Mouse (Mus musculus) right cerebral cortex, postnatal 25 days (tissue): ENCODE results near the gene Msl1.

ENCODE experiments used
- DNase-seq: peaks from one replicate; pipeline ENCODE4 v3.0.0; 2022

Msl1 gene

GRCm38 (mm10) chr11:98764746-98765145 lies 30.6 kb upstream of the Msl1 start:
- DNase-seq: no peak

GRCm38 (mm10) chr11:98765421-98766309 lies 29.7 kb upstream of the Msl1 start:
- no peak for DNase-seq

- DNase-seq: no peak
Observed at GRCm38 (mm10) chr11:98766346-98766745, 29.0 kb upstream of the Msl1 start.

- no peak for DNase-seq
Observed at GRCm38 (mm10) chr11:98766816-98767215, 28.5 kb upstream of the Msl1 start.

DNA sequence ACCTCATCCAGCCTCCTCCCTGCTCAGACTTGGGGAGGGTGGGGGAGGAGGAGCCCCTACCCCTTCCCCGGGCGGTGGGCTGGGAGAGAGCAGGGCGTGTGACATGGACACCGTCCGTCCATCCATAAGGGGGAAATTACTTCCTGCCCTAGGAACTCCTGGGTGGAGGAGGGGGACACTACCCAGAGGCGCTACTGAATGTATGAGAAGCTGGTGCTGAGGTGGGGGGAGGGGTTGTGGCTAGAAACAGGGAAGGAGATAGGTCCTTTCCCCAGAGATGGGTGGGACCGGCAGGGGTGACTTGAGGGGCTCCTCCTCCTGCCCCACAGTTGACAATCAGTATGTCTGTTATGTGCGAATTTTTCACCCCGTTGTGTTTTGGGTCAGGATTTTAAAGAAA lies 28.0 kb upstream of the Msl1 start:
- DNase-seq: no peak

DNA sequence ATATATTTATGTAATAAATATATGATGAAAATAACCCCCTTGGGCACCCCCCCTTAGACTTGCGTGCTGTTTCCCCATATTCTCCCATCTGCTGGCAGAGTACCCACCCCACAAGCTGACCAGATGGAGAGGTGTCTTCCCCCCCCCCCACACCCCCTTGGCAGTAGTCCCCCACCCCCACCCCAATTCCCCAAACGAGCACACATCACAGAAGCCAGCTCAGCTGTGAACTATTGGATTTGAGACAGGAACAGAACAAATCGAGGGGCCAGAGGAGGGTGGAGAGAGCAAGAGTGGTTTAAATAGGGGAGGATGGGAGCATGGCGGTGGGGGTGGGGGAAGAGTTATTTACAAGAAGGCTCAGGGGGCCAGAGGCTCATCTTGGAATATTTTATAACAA lies 27.6 kb upstream of the Msl1 start:
- DNase-seq: no peak

DNA sequence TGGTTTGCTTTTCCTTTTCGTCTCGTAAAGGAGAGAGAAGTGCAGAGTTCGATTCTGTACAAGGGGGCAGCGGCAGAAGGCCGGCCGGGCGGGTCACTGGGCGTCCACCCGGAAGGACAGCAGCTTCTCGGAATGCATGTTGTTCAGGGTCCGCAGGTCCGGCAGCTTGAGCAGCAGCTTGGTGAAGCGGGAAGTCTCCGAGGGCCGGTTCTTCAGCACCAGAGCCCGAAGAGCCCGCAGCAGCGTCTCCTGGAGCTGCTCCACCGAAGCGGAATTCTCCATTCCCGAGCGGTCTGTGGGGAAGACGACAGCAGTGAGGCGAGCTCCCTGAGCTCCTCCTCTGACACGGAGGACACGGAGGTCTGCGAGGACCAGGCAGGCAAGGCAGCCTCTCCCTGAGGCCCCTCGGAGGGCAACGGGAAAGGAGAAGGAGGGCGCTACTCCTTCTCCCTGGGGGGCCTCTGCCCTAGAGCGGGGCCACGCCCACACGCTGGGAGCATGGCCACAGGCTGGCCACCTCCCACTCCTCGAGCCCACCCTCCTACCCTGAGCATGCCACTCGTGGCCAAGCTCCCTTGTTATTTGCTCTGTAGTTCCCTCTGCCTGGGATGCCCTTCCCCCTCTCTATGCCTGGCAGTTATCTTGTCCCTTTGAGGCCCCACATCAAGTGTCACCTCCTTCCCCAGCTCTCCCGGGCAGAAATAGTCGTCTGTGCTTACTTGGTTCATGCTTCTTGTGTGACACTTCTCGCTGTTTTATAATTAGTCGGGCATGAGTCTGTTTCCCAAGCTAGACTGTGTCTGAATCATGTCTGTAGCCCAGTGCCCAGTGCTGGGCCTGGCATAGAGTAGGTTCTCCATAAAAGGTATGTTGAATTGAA lies 26.9 kb upstream of the Msl1 start:
- DNase-seq: no peak

DNA sequence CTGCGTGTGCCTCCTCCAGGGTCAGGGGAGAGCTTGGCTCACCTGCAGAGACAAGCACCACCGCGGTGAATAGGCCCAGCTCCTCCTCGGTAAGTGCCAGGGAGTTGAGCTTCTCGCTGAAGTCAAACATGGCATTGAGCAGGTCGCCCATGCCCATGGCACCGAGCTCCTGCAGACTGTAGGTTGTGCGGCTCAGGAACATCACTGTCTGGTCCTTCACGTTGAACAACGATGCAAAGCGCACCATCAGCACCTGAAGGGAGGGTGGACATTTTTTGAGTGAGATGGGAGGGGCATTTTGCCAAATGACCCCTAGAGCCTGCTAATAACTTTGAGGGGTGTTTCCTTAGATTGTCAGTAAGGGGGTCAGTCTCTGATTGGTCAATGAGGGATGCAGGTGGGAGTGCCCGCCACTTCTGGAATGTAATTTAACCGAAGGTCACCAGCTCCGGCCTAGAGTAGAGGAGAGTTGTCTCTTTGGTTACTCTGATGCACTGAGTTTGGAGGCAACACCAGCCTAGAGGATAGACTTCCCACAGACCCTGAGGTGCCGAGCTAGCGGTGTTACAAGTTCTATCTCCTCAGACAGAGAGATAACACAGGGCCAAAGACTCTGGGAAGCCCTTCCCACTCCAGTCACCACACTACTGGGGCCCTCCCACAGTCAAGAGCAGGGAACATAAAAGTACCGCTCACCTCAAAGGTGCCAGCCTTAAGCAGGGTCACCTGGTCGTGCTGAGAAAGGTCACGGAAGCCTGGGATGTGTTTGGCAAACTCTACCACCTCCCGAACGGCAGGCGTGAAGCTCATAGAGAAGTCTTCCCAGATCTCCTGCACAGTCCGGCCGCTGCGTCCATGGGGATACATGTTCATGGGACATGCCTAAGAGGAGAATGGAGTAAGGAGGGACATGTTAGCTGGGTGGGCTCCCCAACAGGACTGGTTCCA lies 26.0 kb upstream of the Msl1 start:
- DNase-seq: no peak

GRCm38 (mm10) chr11:98770096-98770975 lies 25.0 kb upstream of the Msl1 start:
- DNase-seq: peak; percentile 81

DNA sequence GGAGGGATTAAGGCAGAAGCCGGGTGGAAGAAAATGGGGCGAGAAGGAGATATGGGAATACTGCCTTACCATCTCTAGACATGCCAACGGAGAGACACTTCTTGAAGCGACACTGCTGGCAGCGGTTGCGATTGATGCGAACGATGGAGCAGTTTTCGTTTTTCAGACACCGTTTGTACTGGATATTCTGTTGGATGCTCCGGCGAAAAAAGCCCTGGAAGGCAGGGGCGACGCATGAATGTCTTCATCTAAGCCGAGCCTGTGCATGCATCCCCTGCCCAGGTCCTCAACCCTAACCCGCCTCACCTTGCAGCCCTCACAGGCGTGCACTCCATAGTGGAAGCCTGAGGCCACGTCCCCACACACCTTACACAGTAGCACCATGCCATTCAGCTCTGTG lies 24.2 kb upstream of the Msl1 start:
- DNase-seq: no peak

- DNase-seq: no peak
Observed at GRCm38 (mm10) chr11:98771844-98772525, 23.3 kb upstream of the Msl1 start.

- DNase-seq: peak; percentile 50
Observed at GRCm38 (mm10) chr11:98772667-98773171, 22.6 kb upstream of the Msl1 start.

- DNase-seq: peak; percentile 98
Observed at GRCm38 (mm10) chr11:98773635-98774295, 21.6 kb upstream of the Msl1 start.

GRCm38 (mm10) chr11:98774582-98775347 lies 20.6 kb upstream of the Msl1 start, which contains the start of gene Nr1d1:
Gene Nr1d1, minus strand, starts transcription at chr11:98775333.
- DNase-seq: no peak

- peak; percentile 100 for DNase-seq
Observed at GRCm38 (mm10) chr11:98775348-98776051, 19.8 kb upstream of the Msl1 start.

DNA sequence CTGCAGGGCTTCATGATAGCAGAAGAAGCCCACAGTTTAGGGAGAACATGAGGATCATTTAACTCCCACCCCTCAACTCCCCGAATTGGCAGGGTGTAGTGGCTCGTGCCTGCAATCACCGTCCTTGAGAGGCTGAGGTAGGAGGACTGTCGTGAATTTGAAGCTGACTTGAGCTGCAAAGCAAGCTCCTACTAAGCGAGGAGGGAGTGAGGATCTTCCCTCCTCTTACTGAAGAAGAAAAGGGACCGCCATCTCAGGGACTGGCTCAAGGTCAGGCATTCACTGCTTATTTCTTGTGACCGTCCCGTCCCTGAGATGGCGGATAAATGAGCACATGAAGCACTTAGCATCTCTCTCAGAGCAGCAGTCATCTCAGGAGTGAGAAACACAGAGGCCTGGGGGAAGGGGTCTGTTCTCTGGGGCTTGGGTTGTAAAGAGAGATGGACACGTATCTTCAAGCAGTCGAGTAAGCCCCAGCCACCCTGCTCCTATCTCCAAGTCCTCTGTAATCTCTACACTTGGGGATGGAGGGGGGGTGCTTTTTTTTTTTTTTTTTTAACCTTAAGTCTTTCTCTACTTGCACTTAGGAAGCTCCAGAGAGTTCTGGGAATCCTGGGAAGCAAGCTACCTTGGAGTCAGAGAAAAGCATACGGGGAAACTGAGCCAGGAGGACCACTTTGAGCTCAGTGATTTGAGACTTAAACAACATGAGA lies 19.1 kb upstream of the Msl1 start:
- no peak for DNase-seq

DNA sequence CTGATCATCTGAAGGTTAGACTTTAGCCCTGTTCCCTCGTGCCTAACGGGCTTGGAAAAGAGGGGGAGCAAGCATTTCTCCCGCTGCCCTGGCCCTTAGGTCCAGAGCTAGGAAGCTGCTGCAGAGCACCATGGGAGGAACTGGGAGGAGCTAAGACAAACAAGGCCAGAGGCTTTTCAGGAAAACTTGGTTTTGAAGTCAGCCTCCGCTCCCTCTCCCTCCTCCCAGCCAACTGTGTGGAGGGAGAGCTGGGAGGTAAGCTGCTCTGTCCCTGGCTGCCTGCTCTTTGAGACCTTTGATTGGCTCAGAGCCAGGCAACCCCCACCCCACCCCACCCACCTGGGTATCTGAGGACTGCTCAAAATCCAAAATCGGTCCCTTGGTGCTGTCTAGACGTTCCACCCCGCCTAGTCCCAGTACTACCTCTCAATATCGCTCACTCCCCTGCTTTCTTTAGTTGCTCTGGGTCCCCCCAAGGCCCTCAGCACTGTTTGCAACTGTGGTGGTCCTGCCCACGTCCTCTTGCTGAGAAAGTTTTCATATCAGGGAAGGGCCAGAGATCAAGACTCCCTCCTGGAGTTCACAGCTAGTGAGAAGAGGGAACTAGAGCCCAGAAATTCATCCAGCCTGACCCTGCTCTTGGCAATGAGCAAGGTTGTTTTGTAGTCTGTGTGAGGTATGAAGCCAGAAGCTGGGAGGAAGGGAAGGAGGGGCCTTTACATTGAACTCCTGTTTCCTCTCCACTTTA lies 18.3 kb upstream of the Msl1 start:
- no peak for DNase-seq
